Mouse (Mus musculus) hindbrain, postnatal 0 days (tissue): ENCODE measurements at regions not wholly inside any gene's neighbourhood (a gene's known extent, or its start where the extent isn't known, plus 50 kb on each side); places are given as distances from the start of the nearest gene placed in this dataset.

ENCODE experiments used
- ATAC-seq: fragments of 200-750 bp; cut with Nextera tagmentation; 2 replicates; pipeline ENCODE4 v1.8.0; 2017; ENCODE audit warnings: mild to moderate bottlenecking, moderate TSS enrichment, moderate library complexity
- DNase-seq: peaks from one replicate; pipeline ENCODE4 v3.0.0-alpha.2; 2015; ENCODE audit warnings: low spot score
- H3K27ac ChIP-seq: fragments of 300-500 bp; sonication (generic); 2 replicates; pipeline ENCODE4 v1.5.1; 2014; ENCODE audit warnings: mild to moderate bottlenecking
- H3K27me3 ChIP-seq: fragments of 300-500 bp; sonication (generic); 2 replicates; pipeline ENCODE4 v1.6.1; 2014; ENCODE audit warnings: low read length, mixed read lengths; ENCODE audit not compliant: insufficient read depth
- H3K36me3 ChIP-seq: fragments of 300-500 bp; sonication (generic); 2 replicates; pipeline ENCODE4 v1.6.1; 2014; ENCODE audit warnings: low read length, mixed read lengths; ENCODE audit not compliant: insufficient read depth
- H3K4me1 ChIP-seq: fragments of 300-500 bp; sonication (generic); 2 replicates; pipeline ENCODE4 v1.6.1; 2014; ENCODE audit warnings: antibody characterized with exemption, low read length, mixed read lengths; ENCODE audit not compliant: insufficient read depth
- H3K4me2 ChIP-seq: fragments of 300-500 bp; sonication (generic); 2 replicates; pipeline ENCODE4 v1.6.1; 2014; ENCODE audit warnings: low read depth, mild to moderate bottlenecking, low read length, moderate library complexity, mixed read lengths
- H3K4me3 ChIP-seq: fragments of 300-500 bp; sonication (generic); 2 replicates; pipeline ENCODE4 v1.5.1; 2014; ENCODE audit warnings: low read length
- H3K9ac ChIP-seq: fragments of 300-500 bp; sonication (generic); replicated peaks from 2 replicates; pipeline ENCODE4 v1.6.1; 2014; ENCODE audit warnings: mild to moderate bottlenecking, low read length, moderate library complexity, mixed read lengths
- H3K9me3 ChIP-seq: fragments of 300-500 bp; sonication (generic); 2 replicates; pipeline ENCODE4 v1.6.1; 2016; ENCODE audit warnings: low read length, mixed read lengths
- CTCF ChIP-seq: IDR thresholded peaks from 2 replicates; pipeline ENCODE4 v1.5.1; 2016; ENCODE audit warnings: antibody characterized with exemption, control low read depth, low read depth
- WGBS: fragments of 180-500 bp; shearing (Covaris S2); extraction: QIAGEN DNeasy Blood & Tissue Kit; methylation state at CpG from one replicate; pipeline ENCODE4 v1.1.7; 2014; 5-methylcytosine and 5-hydroxymethylcytosine counted together

DNA sequence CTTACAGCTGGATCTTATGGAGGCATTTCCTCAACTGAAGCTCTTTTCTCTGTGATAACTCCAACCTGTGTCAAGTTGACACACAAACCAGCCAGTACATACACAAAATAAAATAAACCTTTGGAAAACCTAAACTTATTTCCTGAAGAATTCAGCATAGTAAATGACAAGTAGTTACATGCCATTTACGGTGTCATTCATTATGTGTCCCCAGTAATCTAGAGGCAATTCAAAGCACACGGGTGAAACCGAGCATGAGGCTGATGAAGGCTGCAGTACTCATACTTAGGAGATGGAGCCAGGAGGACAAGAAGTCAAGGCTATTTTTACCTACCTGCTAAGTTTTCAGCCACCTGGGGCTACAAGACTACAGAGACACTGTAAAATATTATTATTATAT is 54.4 kb upstream of the Cpm start:
- H3K27ac ChIP-seq, result no peak overlapping the region
- 93% methylated on average over 3 of the region's 3 CpGs for WGBS

DNA sequence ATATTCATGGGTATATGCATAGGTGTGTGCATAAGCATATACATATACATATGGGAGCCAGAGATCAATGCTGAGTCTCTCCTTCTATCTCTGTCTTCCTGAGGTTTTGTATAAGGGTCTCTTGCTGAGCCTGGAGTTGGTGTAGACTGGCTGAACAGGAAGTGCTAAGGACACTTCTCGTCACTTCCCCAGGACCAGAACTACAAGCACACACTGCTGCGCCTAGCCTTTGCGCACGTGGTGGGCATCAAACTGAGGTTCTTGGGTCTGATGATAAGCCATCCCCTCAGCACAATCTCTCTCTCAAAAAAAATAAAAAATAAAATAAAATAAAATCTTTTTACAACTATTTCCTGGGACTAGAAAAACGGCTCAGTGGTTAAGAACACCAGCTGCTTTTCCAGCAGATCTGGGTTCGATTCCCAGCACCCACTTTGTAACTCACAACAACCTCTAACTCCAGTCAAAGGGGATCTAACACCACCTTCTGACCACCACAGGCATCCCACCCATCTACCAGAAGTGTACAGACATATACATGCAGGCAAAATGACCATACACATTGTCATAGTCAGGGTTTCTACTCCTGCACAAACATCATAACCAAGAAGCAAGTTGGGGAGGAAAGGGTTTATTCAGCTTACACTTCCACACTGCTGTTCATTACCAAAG is 55.1 kb upstream of the Cpm start:
- Histone ChIP-seq H3K27ac (no peak overlapping the region), H3K9ac (no peak overlapping the region), H3K27me3 (no peaks in the 10 kb centered on the region), H3K4me1 (no peaks in the 10 kb centered on the region), H3K4me3 (no peak overlapping the region), H3K9me3 (no peaks in the 10 kb centered on the region), H3K4me2 (no peak overlapping the region), H3K36me3 (no peaks in the 10 kb centered on the region)
- TF ChIP-seq CTCF, result no peak
- no peak for DNase-seq
- 93% methylated on average over 6 of the region's 6 CpGs for WGBS
- no peak for ATAC-seq

More for the DNA sequence above, 54.4 kb upstream of the Cpm start:
- Histone ChIP-seq H3K36me3 (no peaks in the 10 kb centered on the region), H3K9me3 (no peaks in the 10 kb centered on the region), H3K9ac (no peak overlapping the region), H3K27me3 (no peaks in the 10 kb centered on the region), H3K4me2 (no peak overlapping the region), H3K4me1 (no peaks in the 10 kb centered on the region), H3K4me3 (no peak overlapping the region)
- ATAC-seq (no peak), DNase-seq (no peak)
- no peak for TF ChIP-seq CTCF

DNA sequence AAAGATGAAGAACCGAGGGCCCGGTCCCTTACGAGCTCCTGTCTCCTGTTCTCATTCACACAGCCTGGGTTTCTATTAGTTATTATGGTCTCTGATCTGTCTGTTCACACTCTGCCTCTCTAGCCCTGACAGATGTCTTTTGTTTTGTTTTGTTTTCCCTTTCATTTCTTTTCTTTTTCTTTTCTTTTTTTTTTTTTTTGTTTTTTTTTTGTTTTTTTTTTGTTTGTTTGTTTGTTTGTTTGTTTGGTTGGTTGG is 55.8 kb upstream of the Cpm start:
- DNase-seq (no peak), ATAC-seq (no peak)
- H3K27ac ChIP-seq, result no peak overlapping the region
- H3K4me1 ChIP-seq, result no peaks in the 10 kb centered on the region
- no peak overlapping the region for H3K4me3 ChIP-seq
- H3K4me2 ChIP-seq, result no peak overlapping the region
- H3K9me3 ChIP-seq, result no peaks in the 10 kb centered on the region
- no peaks in the 10 kb centered on the region for H3K36me3 ChIP-seq
- no peak overlapping the region for H3K9ac ChIP-seq
- H3K27me3 ChIP-seq, result no peaks in the 10 kb centered on the region
- TF ChIP-seq CTCF, result no peak
- 82% methylated on average over 3 of the region's 3 CpGs for WGBS

DNA sequence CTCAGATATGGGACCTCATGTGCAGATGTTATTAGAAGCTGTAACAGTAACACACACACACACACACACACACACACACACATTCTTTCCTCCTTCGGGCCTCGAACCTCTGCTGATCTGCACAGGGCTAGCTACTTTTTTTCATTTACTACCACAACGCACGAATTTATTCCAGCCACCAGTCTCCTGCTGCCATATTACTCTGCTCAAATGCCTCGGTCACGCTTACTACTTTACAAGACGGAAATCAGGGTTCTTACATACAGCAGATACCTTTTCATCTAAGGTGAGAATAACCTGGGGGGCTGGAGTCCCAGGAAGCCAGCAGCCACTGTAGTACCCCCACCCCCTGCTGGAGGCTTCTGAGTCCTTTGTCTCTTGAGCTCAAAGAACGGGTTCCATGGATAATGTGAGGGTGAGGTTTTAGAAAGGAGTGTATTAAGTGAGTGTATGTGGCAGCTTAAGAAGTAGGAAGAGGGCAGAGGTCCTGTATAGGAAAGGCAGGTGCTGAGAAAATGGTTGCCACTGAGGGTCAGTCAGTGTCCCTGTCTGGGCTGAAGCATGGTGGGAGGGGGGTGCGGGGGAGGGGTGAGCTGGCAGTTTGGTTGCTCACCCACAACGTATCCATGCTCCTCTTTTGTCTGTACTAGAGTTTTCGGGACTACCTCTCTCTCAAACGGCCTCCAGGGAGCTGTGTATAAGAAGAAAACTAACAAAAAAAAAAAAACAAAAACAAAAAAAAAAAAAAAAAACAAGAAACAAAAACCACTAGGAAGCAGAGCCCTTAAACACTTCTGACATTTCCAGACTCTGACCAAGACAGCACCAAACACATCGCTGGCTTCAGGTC is 56.3 kb upstream of the Cpm start:
- no peak overlapping the region for H3K27ac ChIP-seq
- WGBS, result 45% methylated on average over 13 of the region's 13 CpGs
- ATAC-seq (no peak), DNase-seq (no peak)
- H3K9ac ChIP-seq, result no peak overlapping the region
- H3K36me3 ChIP-seq, result no peaks in the 10 kb centered on the region
- no peaks in the 10 kb centered on the region for H3K4me1 ChIP-seq
- H3K4me2 ChIP-seq, result no peak overlapping the region
- no peaks in the 10 kb centered on the region for H3K9me3 ChIP-seq
- no peak overlapping the region for H3K4me3 ChIP-seq
- TF ChIP-seq CTCF, result no peak
- no peaks in the 10 kb centered on the region for H3K27me3 ChIP-seq

DNA sequence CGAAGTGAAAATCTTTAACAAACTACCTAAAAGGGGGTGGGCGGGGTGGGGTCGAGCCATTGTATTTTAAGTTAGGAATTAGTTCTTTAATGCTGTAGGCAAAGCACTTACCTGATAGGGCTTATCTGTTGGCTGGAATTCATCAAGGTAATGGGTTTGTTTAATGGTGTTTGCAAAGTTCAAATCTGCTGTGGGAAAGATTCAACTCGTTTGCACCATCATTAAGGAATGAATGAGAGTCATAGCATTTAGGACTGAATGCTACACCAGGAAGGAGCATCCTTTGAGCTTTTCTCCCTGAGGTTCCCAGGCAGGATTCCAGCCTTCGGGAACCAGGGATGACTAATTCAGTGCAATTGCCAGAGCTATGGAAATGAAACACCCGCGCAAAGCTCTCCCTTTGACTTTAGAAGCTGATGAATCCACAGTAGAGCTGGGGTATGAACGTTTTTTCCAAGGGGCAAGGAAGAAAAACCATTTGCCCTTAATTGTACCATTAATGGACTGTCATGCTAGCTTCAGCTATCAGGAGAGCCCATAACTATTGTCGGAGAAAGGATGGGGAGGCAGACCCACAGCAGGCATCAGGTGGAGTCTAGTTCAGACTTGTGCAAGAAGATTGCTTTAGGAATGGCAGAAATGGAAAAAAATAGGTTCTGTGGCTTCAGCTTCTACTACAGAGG is 57.3 kb upstream of the Cpm start:
- no peak overlapping the region for H3K27ac ChIP-seq

DNA sequence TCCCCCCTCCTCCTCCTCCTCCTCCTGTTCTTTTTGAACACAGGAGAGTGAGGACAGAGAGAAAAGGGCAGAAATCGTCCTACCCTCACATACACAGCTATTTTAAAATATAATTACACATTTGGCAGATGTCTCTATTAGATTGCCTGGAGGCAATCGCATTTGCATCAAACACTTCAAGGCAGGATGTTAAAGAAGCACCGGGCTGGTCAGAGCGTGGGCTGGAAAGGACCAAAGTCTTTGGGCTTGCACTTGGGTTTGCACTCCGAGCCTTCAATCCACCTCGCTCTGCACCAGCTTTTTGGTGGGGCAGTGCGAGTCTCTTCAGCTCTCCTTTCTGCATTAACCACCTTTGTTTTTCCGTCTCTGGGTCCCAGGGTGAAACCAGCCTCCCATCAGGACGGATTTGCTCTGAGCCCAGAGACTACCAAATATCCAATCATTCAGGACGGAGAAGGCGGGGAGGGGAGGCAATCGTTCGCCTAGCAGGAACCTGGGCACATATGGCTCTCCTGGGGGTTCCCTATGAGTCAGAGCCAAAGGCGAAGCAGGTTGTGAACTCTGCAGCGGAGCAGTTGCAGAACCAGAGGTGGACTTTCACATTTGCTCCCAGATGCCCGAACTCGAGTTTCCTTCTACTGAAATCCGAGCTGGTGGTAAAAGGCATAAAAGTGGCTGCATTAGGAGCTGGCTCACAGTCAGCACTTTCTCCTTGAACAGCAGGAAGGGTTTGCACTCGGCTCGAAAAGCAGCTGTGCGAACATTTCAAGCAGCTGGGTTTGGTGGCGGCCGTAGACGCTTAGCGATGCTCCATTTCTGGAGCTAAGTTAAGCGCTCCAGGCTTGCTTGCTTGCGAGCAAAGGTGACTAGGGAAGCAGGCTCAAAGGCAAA is 58.1 kb upstream of the Cpm start:
- Histone ChIP-seq H3K9ac (no peak overlapping the region), H3K4me1 (no peaks in the 10 kb centered on the region), H3K4me3 (peak overlapping the region; percentile 31), H3K27me3 (no peaks in the 10 kb centered on the region), H3K27ac (no peak overlapping the region), H3K36me3 (no peaks in the 10 kb centered on the region), H3K9me3 (no peaks in the 10 kb centered on the region), H3K4me2 (peak overlapping the region; percentile 55)
- 1% methylated on average over 27 of the region's 27 CpGs for WGBS
- no peak for TF ChIP-seq CTCF
- ATAC-seq, result no peak
- DNase-seq, result peak; percentile 67

More for the DNA sequence above, 57.3 kb upstream of the Cpm start:
- Histone ChIP-seq H3K36me3 (no peaks in the 10 kb centered on the region), H3K27me3 (no peaks in the 10 kb centered on the region), H3K9me3 (no peaks in the 10 kb centered on the region), H3K4me3 (peak overlapping the region; percentile 31), H3K9ac (no peak overlapping the region), H3K4me1 (no peaks in the 10 kb centered on the region), H3K4me2 (peak overlapping the region; percentile 55)
- DNase-seq (no peak), ATAC-seq (no peak)
- 13% methylated on average over 9 of the region's 9 CpGs for WGBS
- no peak for TF ChIP-seq CTCF
